Mouse (Mus musculus): Measurements from ENCODE around the gene Ube2d3. TPM values are rescaled to one million over a fixed set of nuclear protein-coding genes. Genes with fewer than 3 reads are reported as not detected.
A peak's percentile ranks its signal among the peaks of the same experiment; 100 is the strongest.

Ube2d3 gene
- polyA plus RNA-seq, 1 experiment from 2014 or later, result 509 TPM

DNA sequence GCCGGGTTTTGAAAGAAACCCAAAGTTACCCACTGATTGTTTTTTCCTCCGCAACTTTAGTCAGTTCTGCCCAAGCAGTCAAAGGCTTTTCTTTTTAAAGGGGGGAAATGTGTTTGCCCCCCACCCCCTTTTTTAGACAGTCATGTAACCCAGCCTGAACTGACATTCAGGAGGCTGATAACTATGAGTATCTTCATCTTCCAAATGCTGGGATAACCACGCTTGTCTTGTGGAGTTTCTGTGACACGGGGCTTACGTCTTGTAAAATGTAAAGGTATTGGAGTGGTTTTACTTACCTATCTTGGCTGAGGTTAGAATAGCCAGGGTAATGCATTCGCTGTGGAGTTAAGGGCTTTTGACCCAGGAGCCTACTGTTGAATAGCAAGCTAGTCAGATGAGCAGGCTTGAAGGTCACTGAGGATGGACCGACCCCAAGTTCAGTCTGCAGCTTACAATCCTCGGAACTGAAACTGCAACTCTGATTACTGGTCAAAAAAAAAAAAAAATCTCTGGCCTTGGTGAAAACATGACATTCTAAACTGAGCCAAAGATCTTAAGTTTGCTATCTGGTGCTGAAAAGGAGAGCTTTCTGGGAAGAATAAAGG is 14.2 kb upstream of the Ube2d3 start, which contains the start of gene Cisd2:
TSS of gene Cisd2 (minus strand) at position 318 of the 605 bp plus-strand sequence.
- no peak for DNase-seq (ENCODE audit: low spot score)
- ATAC-seq (replicated peaks; ENCODE audit: low FRiP score, low read depth), result peak; percentile 26; the same call in 1 of the 2 replicates
- no peaks in the 10 kb centered on the region for H3K27me3 ChIP-seq (ENCODE audit: insufficient read depth, low read length)
- H3K4me2 ChIP-seq (ENCODE audit: low read length), result peak within 1 kb of the TSS; percentile 77
- peak within 1 kb of the TSS; percentile 82 for H3K9ac ChIP-seq (ENCODE audit: low read depth, low read length)
- H3K9me3 ChIP-seq (replicated peaks; ENCODE audit: low read length), result no peaks in the 10 kb centered on the region
- H3K27ac ChIP-seq, result peak within 1 kb of the TSS; percentile 97
- WGBS, result 2% methylated on average over 8 of the region's 8 CpGs
- no peak for TF ChIP-seq CTCF (IDR thresholded peaks at IDR 0.05; ENCODE audit: low read depth)
- H3K4me1 ChIP-seq (replicated peaks; ENCODE audit: insufficient read depth, low read length), result peaks cover 13% of the 10 kb centered on the region; the same call in 1 of the 2 replicates
- no peaks in the 10 kb centered on the region for H3K36me3 ChIP-seq (ENCODE audit: insufficient read depth, low read length)
- H3K4me3 ChIP-seq (replicated peaks; ENCODE audit: low read depth, low read length), result peak within 1 kb of the TSS; percentile 80

DNA sequence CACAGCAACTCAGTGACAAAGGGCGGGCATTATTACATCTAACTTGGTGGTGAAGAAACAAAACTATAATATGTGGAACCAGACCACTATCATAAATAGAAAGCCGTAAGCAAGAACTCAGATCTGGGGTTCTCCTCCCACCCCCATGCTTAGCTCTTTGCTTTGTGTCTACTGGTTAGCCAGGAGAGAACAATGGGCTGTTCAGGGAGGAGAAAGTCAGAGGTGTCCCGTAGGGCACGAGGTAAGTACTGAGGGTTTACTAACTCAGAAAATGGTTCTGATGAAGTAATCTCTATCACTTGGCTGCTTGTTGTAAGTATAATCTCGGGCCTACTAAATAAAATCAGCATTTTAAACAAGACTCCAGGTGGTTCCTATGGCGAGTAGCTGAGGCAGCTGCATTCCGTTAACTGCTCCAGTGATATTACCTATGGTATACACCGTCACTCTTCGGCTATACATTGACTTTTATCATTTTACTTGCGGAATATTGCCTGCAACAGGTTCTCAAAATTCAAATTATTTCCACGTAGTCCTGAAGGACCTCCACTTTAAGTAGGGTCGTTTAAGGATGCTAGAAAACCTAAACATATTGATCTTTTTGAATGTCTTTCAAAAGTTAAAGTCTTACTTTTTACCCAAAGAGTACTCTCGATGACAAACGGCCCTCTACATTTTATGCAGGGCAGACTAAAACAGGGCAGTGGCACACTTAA is 890 bp upstream of the Ube2d3 start:
- H3K27ac ChIP-seq, result peak overlapping the region; percentile 85
- no peaks in the 10 kb centered on the region for H3K9me3 ChIP-seq (replicated peaks; ENCODE audit: low read length)
- WGBS, result 48% methylated on average over 14 of the region's 14 CpGs
- no peak for ATAC-seq (replicated peaks; ENCODE audit: low FRiP score, low read depth)
- peak overlapping the region; percentile 61 for H3K4me2 ChIP-seq (ENCODE audit: low read length)
- no peaks in the 10 kb centered on the region for H3K27me3 ChIP-seq (ENCODE audit: insufficient read depth, low read length)
- DNase-seq (ENCODE audit: low spot score), result no peak
- H3K36me3 ChIP-seq (ENCODE audit: insufficient read depth, low read length), result no peaks in the 10 kb centered on the region
- H3K4me1 ChIP-seq (replicated peaks; ENCODE audit: insufficient read depth, low read length), result no peaks in the 10 kb centered on the region
- no peak for TF ChIP-seq CTCF (IDR thresholded peaks at IDR 0.05; ENCODE audit: low read depth)
- H3K9ac ChIP-seq (ENCODE audit: low read depth, low read length), result peak overlapping the region; percentile 59
- H3K4me3 ChIP-seq (replicated peaks; ENCODE audit: low read depth, low read length), result peak overlapping the region; percentile 95; the same call in 1 of the 2 replicates

DNA sequence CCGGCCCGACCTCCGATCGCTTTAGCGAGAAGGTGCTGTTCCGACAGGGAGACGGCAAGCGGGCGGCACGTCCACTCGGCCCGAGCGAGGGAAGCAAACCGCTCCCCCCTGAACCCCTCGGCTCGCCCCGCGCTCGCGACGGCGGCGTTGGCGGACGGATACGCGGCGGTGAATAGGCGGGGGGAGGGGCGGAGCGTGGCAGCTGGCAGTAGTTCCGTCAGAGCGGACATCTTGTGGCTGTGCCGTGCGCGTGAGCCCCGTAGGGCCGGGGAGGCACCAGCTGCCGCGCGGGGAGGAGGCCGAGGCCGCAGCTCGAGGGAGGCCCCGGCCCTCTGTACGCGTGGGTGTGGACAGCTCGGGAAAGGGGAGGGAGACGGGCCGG is 573 bp downstream of the Ube2d3 start:
- under 1% methylated on average over 41 of the region's 50 CpGs for WGBS
- peak overlapping the region; percentile 41 for H3K4me2 ChIP-seq (ENCODE audit: low read length)
- no peak for TF ChIP-seq CTCF (IDR thresholded peaks at IDR 0.05; ENCODE audit: low read depth)

DNA sequence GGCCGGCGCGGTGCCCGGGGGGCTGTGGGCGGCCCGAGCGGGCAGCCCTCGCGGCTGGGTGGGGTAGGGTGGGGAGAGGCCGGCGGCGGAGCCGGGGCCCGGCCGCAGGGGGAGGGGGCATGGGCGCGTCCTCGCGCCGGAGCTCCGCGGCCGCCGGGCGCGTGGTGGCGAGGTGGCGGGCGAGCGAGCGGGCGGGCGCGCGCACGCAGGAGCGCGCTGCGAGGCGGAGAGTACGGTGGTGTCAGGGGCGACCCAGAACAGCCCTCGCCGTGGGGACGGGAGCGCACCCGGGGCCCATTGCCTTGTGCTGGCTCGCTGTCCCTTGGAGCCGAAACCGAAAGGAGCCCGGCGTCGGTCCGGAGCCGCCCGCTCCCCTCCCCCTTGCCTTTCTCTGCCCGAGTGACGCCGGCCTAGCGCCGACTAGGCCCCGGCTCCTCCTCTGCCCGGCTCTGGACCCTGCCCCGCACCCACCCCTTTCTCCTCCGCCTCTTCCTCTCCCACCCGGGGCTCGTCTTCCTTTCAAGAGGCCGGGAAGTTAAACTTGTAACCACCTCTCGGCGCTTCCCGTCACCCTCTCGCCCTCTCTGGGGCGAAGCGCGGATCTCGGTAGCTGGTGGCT is 1.1 kb downstream of the Ube2d3 start:
- ATAC-seq (replicated peaks; ENCODE audit: low FRiP score, low read depth) (peak; percentile 62), DNase-seq (ENCODE audit: low spot score) (peak; percentile 94)
- Histone ChIP-seq H3K4me1 (replicated peaks; ENCODE audit: insufficient read depth, low read length) (no peaks in the 10 kb centered on the region), H3K4me3 (replicated peaks; ENCODE audit: low read depth, low read length) (peak overlapping the region; percentile 95), H3K27ac (peak overlapping the region; percentile 100), H3K27me3 (ENCODE audit: insufficient read depth, low read length) (no peaks in the 10 kb centered on the region), H3K4me2 (ENCODE audit: low read length) (peak overlapping the region; percentile 79), H3K36me3 (ENCODE audit: insufficient read depth, low read length) (no peaks in the 10 kb centered on the region), H3K9ac (ENCODE audit: low read depth, low read length) (peak overlapping the region; percentile 99), H3K9me3 (replicated peaks; ENCODE audit: low read length) (no peaks in the 10 kb centered on the region)
- WGBS, result under 1% methylated on average over 51 of the region's 76 CpGs
- no peak for TF ChIP-seq CTCF (IDR thresholded peaks at IDR 0.05; ENCODE audit: low read depth)

More for the DNA sequence above, 573 bp downstream of the Ube2d3 start:
- Histone ChIP-seq H3K36me3 (ENCODE audit: insufficient read depth, low read length) (no peaks in the 10 kb centered on the region), H3K4me3 (replicated peaks; ENCODE audit: low read depth, low read length) (peak overlapping the region; percentile 95), H3K4me1 (replicated peaks; ENCODE audit: insufficient read depth, low read length) (no peaks in the 10 kb centered on the region), H3K27ac (peak overlapping the region; percentile 100), H3K27me3 (ENCODE audit: insufficient read depth, low read length) (no peaks in the 10 kb centered on the region), H3K9me3 (replicated peaks; ENCODE audit: low read length) (no peaks in the 10 kb centered on the region), H3K9ac (ENCODE audit: low read depth, low read length) (peak overlapping the region; percentile 99)
- ATAC-seq (replicated peaks; ENCODE audit: low FRiP score, low read depth) (peak; percentile 82), DNase-seq (ENCODE audit: low spot score) (peak; percentile 92)

DNA sequence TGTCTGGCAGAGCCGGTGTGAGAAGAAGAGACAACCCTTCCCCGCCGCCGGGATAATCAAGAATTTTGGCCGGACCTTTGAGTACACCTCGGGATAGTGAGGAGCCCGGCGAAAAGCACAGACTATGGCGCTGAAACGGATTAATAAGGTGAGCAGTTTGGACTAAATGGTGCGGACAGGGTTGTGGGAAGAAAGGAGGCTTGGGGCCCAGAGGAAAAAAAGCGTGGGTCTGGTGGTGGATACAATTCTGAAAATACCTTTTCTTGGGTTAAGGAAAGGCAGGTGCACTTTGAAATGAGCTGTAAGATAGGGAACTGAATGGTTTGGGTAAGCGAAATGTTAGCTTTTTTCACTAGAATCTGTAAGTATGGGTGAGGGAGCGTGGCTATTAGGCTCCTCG is 1.7 kb downstream of the Ube2d3 start:
- Histone ChIP-seq H3K27ac (peak overlapping the region; percentile 100), H3K9ac (ENCODE audit: low read depth, low read length) (peak overlapping the region; percentile 99), H3K36me3 (ENCODE audit: insufficient read depth, low read length) (no peaks in the 10 kb centered on the region), H3K9me3 (replicated peaks; ENCODE audit: low read length) (no peaks in the 10 kb centered on the region), H3K4me1 (replicated peaks; ENCODE audit: insufficient read depth, low read length) (no peaks in the 10 kb centered on the region), H3K4me3 (replicated peaks; ENCODE audit: low read depth, low read length) (peak overlapping the region; percentile 95), H3K4me2 (ENCODE audit: low read length) (peak overlapping the region; percentile 79), H3K27me3 (ENCODE audit: insufficient read depth, low read length) (no peaks in the 10 kb centered on the region)
- WGBS, result under 1% methylated on average over 15 of the region's 15 CpGs
- DNase-seq (ENCODE audit: low spot score) (no peak), ATAC-seq (replicated peaks; ENCODE audit: low FRiP score, low read depth) (no peak)
- TF ChIP-seq CTCF (IDR thresholded peaks at IDR 0.05; ENCODE audit: low read depth), result no peak

DNA sequence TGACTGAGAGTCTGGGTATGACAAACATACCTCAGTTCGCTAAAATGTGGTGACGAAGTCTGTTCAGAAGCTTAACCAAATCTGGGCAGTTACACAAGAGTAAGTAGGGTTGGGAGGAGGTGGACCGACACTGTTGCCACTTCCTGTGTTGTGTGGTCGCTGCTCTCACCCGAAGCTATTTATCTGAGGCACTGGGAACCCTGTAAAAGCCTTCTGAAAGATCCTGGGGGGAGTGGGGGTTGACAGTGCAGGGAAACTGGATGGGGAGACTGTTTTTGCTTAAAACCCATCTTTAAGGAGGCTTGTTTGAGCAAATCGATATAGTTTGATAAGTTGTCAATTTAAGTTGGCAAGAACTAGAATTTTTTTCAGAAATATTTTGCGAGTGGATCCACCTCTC is 2.3 kb downstream of the Ube2d3 start:
- TF ChIP-seq CTCF (IDR thresholded peaks at IDR 0.05; ENCODE audit: low read depth), result no peak
- no peaks in the 10 kb centered on the region for H3K9me3 ChIP-seq (replicated peaks; ENCODE audit: low read length)
- no peaks in the 10 kb centered on the region for H3K36me3 ChIP-seq (ENCODE audit: insufficient read depth, low read length)
- H3K4me1 ChIP-seq (replicated peaks; ENCODE audit: insufficient read depth, low read length), result no peaks in the 10 kb centered on the region
- peak overlapping the region; percentile 95 for H3K4me3 ChIP-seq (replicated peaks; ENCODE audit: low read depth, low read length)
- peak overlapping the region; percentile 99 for H3K9ac ChIP-seq (ENCODE audit: low read depth, low read length)
- 7% methylated on average over 7 of the region's 7 CpGs for WGBS
- H3K27ac ChIP-seq, result peak overlapping the region; percentile 100
- peak overlapping the region; percentile 79 for H3K4me2 ChIP-seq (ENCODE audit: low read length)
- peak; percentile 71 for DNase-seq (ENCODE audit: low spot score)
- no peaks in the 10 kb centered on the region for H3K27me3 ChIP-seq (ENCODE audit: insufficient read depth, low read length)
- no peak for ATAC-seq (replicated peaks; ENCODE audit: low FRiP score, low read depth)
